Mouse (Mus musculus): ENCODE data around the gene Rest.

Rest gene

GRCm38 (mm10) chr5:77265671-77266065, 377 bp downstream of the Rest start:
- DNase-seq (ENCODE audit: low read depth, low spot score): no peak

GRCm38 (mm10) chr5:77266066-77266885, 985 bp downstream of the Rest start:
- DNase-seq (ENCODE audit: low read depth, low spot score): no peak

GRCm38 (mm10) chr5:77266886-77267401, 1.7 kb downstream of the Rest start:
- no peak for DNase-seq (ENCODE audit: low read depth, low spot score)

- DNase-seq (ENCODE audit: low read depth, low spot score): no peak
Observed at GRCm38 (mm10) chr5:77267441-77267840, 2.1 kb downstream of the Rest start.

- no peak for DNase-seq (ENCODE audit: low read depth, low spot score)
Observed at GRCm38 (mm10) chr5:77267957-77268624, 2.8 kb downstream of the Rest start.

- DNase-seq (ENCODE audit: low read depth, low spot score): no peak
Observed at GRCm38 (mm10) chr5:77269399-77269798, 4.1 kb downstream of the Rest start.

GRCm38 (mm10) chr5:77273151-77273550, 7.9 kb downstream of the Rest start:
- DNase-seq (ENCODE audit: low read depth, low spot score): no peak

GRCm38 (mm10) chr5:77275950-77276349, 10.7 kb downstream of the Rest start:
- DNase-seq (ENCODE audit: low read depth, low spot score): no peak

GRCm38 (mm10) chr5:77277204-77277603, 11.9 kb downstream of the Rest start:
- no peak for DNase-seq (ENCODE audit: low read depth, low spot score)

- no peak for DNase-seq (ENCODE audit: low read depth, low spot score)
Observed at GRCm38 (mm10) chr5:77281518-77282174, 16.4 kb downstream of the Rest start.

- no peak for DNase-seq (ENCODE audit: low read depth, low spot score)
Observed at GRCm38 (mm10) chr5:77282242-77282641, 17.0 kb downstream of the Rest start.

- no peak for DNase-seq (ENCODE audit: low read depth, low spot score)
Observed at GRCm38 (mm10) chr5:77285685-77286084, 20.4 kb downstream of the Rest start.

- DNase-seq (ENCODE audit: low read depth, low spot score): no peak
Observed at GRCm38 (mm10) chr5:77286904-77287303, 21.6 kb downstream of the Rest start.

GRCm38 (mm10) chr5:77287901-77288300, 22.6 kb downstream of the Rest start:
- no peak for DNase-seq (ENCODE audit: low read depth, low spot score)

GRCm38 (mm10) chr5:77289686-77290085, 24.4 kb downstream of the Rest start:
- no peak for DNase-seq (ENCODE audit: low read depth, low spot score)

- DNase-seq (ENCODE audit: low read depth, low spot score): no peak
Observed at GRCm38 (mm10) chr5:77290606-77291005, 25.3 kb downstream of the Rest start.

- DNase-seq (ENCODE audit: low read depth, low spot score): no peak
Observed at GRCm38 (mm10) chr5:77292803-77293522, 27.7 kb downstream of the Rest start.

GRCm38 (mm10) chr5:77299486-77299885, 34.2 kb downstream of the Rest start:
- DNase-seq (ENCODE audit: low read depth, low spot score): no peak

GRCm38 (mm10) chr5:77301296-77301903, 36.1 kb downstream of the Rest start:
- no peak for DNase-seq (ENCODE audit: low read depth, low spot score)

- DNase-seq (ENCODE audit: low read depth, low spot score): no peak
Observed at GRCm38 (mm10) chr5:77307821-77308553, 42.7 kb downstream of the Rest start.

All from telencephalon, adult 2 months (tissue).